Mouse (Mus musculus): ENCODE measurements at regions not wholly inside any gene's neighbourhood (a gene's known extent, or its start where the extent isn't known, plus 50 kb on each side); places are given as distances from the start of the nearest gene placed in this dataset.

DNA sequence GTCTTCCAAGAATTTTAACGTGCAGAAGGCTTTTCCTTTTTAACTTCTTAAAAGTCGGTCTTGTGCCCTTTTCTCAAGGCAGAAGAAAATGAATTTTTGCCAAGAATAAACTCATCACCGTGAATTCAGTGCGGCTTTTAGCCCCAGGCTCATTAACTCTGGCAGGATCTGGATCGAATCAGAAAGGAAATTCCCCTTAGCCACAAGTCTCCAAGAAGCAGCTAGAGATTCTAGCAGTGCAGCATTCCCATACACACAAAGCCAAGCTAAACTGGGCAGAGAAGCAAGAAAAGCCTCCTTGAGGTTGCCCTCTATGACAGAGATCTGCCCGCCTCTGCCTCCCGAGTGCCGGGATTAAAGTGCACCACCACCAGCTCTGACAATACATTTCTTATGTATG lies 81.5 kb upstream of the Hs6st1 start:
- no peak for TF ChIP-seq FLI1 (IDR thresholded peaks at IDR 0.05; ENCODE audit: low read length)
- no peak for TF ChIP-seq GATA1 (IDR thresholded peaks at IDR 0.05; ENCODE audit: borderline replicate concordance, low read length)
- Histone ChIP-seq H3K9me3 (peaks cover 46% of the 10 kb centered on the region), H3K4me3 (replicated peaks) (no peak overlapping the region), H3K36me3 (replicated peaks; ENCODE audit: low read length) (peaks cover 6% of the 10 kb centered on the region), H3K27me3 (replicated peaks) (peaks cover 15% of the 10 kb centered on the region), H3K4me1 (peaks cover 13% of the 10 kb centered on the region)

DNA sequence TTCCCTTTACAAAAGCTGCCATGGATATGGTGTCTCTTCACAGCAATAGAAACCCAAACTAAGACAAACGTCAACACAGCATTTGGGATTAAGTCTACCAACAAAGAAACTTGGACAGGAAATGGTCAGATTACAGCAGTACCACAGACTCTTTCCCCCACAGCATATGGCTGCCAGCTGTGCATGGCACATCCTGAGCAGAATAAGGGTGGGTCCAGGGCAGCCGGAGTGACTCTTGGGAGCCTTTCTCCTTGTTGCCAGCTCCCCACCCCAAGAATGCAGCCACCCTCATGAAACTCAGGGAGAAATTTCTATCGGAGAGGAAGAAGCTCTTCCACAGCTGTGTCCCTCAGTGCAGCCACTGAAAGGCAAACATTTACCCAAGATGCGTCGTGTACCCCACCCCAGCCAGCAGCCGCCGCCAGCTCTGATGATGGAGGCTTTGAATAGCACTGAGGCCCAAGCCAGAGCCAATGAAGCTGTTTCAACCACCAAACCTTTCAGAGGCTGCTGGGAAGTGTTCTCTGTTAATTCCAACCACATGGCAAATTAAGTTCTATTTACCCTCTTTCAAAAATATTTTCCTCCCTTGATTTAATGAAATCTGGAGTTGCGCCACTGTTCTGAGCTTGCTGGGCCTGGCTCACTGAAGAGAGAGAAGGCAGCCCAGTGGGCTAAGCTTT lies 75.8 kb upstream of the Hs6st1 start:
- Histone ChIP-seq H3K4me1 (peaks cover 38% of the 10 kb centered on the region), H3K36me3 (replicated peaks; ENCODE audit: low read length) (peaks cover 6% of the 10 kb centered on the region), H3K9me3 (peaks cover 48% of the 10 kb centered on the region), H3K4me3 (replicated peaks) (no peak overlapping the region), H3K27me3 (replicated peaks) (peaks cover 24% of the 10 kb centered on the region)
- TF ChIP-seq FLI1 (IDR thresholded peaks at IDR 0.05; ENCODE audit: low read length) (no peak), GATA1 (IDR thresholded peaks at IDR 0.05; ENCODE audit: borderline replicate concordance, low read length) (no peak)

DNA sequence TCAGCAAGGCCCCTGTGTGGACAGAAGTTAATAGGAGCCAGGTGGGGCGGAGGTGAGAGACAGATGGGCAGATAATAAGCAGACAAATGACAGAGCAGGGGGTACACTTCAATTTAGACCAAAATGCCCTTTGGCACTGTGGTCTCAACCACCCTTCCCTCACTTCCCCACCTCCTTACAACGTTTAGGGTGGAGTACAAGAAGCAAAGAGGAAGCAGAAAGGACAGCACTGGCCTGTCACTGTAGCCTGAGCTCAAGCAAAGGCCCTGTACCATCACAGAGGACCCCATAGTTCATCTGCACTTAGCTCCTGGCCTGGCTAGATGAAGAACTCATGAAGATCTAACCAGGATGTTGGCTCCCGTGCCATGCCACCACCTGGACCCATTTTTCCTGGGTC lies 75.3 kb upstream of the Hs6st1 start:
- Histone ChIP-seq H3K27me3 (replicated peaks) (peaks cover 24% of the 10 kb centered on the region), H3K4me1 (peaks cover 38% of the 10 kb centered on the region), H3K36me3 (replicated peaks; ENCODE audit: low read length) (peaks cover 6% of the 10 kb centered on the region), H3K9me3 (peaks cover 46% of the 10 kb centered on the region), H3K4me3 (replicated peaks) (no peak overlapping the region)
- TF ChIP-seq FLI1 (IDR thresholded peaks at IDR 0.05; ENCODE audit: low read length) = no peak
- TF ChIP-seq GATA1 (IDR thresholded peaks at IDR 0.05; ENCODE audit: borderline replicate concordance, low read length) = no peak

DNA sequence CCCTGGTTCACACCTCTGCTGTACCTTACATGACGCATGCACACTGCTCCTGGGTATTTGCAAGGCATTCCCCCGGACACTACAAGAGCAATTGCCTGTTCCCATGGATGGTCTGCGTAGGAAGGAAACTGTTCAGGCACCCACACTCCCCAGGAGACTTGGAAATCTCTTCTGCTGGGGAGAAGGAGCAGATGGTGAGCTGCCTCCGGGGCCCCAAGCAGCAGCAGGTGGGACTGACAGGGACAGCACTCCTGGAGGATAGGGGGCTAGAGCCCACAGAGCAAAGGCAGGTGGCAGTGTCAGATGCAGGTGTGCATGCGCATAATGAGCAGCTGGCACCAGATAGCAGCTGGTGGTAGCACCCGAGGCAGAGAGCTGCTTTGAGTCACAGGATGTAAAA lies 72.5 kb upstream of the Hs6st1 start:
- H3K4me1 ChIP-seq = peaks cover 43% of the 10 kb centered on the region
- H3K36me3 ChIP-seq (replicated peaks; ENCODE audit: low read length) = no peaks in the 10 kb centered on the region
- H3K9me3 ChIP-seq = peaks cover 34% of the 10 kb centered on the region
- H3K4me3 ChIP-seq (replicated peaks) = peak overlapping the region; percentile 7
- peaks cover 36% of the 10 kb centered on the region for H3K27me3 ChIP-seq (replicated peaks)
- TF ChIP-seq GATA1 (IDR thresholded peaks at IDR 0.05; ENCODE audit: borderline replicate concordance, low read length) (no peak), FLI1 (IDR thresholded peaks at IDR 0.05; ENCODE audit: low read length) (no peak)

DNA sequence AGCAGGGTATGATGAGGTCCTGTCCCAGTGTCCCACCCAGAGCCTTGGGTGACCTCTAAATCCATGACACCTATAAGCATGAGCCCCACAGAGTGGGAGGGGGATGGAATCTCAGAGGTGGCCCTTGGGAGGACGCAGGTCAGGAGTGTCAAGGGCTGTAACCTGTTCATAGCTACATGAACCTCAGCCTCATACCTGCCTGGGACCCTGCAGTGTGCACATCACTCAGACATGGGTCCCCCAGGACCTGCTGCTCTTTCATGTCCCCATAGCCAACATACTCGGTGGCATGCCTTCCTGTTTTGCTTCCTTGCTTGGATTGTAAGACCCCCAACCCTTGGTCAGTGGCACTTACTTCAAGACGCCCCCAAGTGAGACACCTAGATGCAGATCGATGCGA lies 66.9 kb upstream of the Hs6st1 start:
- H3K36me3 ChIP-seq (replicated peaks; ENCODE audit: low read length) = peaks cover 3% of the 10 kb centered on the region
- H3K4me1 ChIP-seq = peaks cover 10% of the 10 kb centered on the region; the same call in 1 of the 2 replicates
- no peak for TF ChIP-seq FLI1 (IDR thresholded peaks at IDR 0.05; ENCODE audit: low read length)
- TF ChIP-seq GATA1 (IDR thresholded peaks at IDR 0.05; ENCODE audit: borderline replicate concordance, low read length) = no peak
- peaks cover 36% of the 10 kb centered on the region for H3K9me3 ChIP-seq
- H3K27me3 ChIP-seq (replicated peaks) = peaks cover 43% of the 10 kb centered on the region
- H3K4me3 ChIP-seq (replicated peaks) = peak overlapping the region; percentile 10

DNA sequence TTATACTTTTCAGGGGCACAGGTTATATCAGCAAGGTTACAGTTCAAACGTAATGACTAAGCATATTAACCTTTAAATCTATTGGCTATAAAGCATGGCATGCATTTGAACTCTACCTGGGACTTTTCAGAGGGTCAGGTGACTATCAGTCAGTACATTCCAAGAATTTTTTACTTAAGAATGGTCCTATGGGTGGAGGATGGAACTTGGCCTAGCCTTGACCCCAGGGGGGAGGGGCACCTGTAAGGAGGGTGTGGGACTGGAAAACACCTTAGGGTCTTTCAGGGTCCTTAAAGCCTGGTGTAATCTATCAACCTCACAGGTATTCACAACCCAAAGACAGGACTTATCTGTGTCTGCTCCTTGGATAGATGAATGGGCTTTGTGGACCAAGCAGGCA lies 66.4 kb upstream of the Hs6st1 start:
- Histone ChIP-seq H3K4me3 (replicated peaks) (no peak overlapping the region), H3K4me1 (peaks cover 10% of the 10 kb centered on the region; the same call in 1 of the 2 replicates), H3K9me3 (peaks cover 34% of the 10 kb centered on the region), H3K27me3 (replicated peaks) (peaks cover 41% of the 10 kb centered on the region), H3K36me3 (replicated peaks; ENCODE audit: low read length) (peaks cover 3% of the 10 kb centered on the region)
- no peak for TF ChIP-seq GATA1 (IDR thresholded peaks at IDR 0.05; ENCODE audit: borderline replicate concordance, low read length)
- TF ChIP-seq FLI1 (IDR thresholded peaks at IDR 0.05; ENCODE audit: low read length) = no peak

DNA sequence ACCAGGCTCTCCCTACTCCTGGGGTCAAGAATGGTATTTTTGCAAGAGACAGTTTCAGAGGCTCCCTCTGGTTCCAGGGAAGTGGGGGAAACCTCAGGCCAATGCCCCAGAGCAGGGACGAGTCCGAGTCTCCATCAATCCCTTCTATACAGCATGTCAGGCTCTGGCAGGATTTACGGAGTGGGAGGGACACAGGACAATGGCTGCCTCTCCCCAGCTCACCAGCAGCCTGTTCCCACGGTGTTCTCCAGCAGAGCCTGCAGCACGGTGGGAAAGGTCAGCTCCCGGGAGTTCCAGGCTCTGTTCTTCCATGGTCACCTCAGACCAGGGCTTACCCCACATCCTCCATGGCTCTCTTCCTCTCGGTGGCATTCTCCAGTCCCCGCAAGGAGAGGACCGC lies 64.6 kb upstream of the Hs6st1 start:
- H3K4me1 ChIP-seq = peaks cover 10% of the 10 kb centered on the region; the same call in 1 of the 2 replicates
- no peak overlapping the region for H3K4me3 ChIP-seq (replicated peaks)
- H3K27me3 ChIP-seq (replicated peaks) = peaks cover 35% of the 10 kb centered on the region
- H3K9me3 ChIP-seq = peaks cover 32% of the 10 kb centered on the region
- TF ChIP-seq FLI1 (IDR thresholded peaks at IDR 0.05; ENCODE audit: low read length) = no peak
- no peak for TF ChIP-seq GATA1 (IDR thresholded peaks at IDR 0.05; ENCODE audit: borderline replicate concordance, low read length)
- H3K36me3 ChIP-seq (replicated peaks; ENCODE audit: low read length) = peaks cover 3% of the 10 kb centered on the region

DNA sequence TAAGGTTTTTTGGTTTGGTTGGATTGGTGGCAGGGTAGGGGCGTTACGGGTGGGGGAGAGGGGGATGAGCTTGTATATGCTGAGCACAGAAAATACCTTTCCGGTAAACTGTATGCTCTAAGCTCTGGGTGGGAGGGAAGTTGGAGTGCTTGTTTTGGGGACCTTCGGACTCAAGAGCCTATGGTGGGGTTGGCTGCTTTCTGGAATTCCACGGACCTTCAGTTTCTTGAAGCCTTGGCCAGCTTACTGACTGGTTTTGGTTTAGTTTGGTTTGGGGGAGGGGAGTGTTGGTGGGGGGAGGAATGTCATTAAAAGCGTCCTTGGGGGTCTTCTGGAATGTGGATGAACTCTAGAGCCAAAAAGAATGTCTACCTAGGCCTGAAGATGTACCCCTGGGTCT lies 59.6 kb upstream of the Hs6st1 start:
- H3K4me1 ChIP-seq = peaks cover 2% of the 10 kb centered on the region; the same call in 1 of the 2 replicates
- no peak for TF ChIP-seq FLI1 (IDR thresholded peaks at IDR 0.05; ENCODE audit: low read length)
- no peak for TF ChIP-seq GATA1 (IDR thresholded peaks at IDR 0.05; ENCODE audit: borderline replicate concordance, low read length)
- peaks cover 10% of the 10 kb centered on the region for H3K27me3 ChIP-seq (replicated peaks)
- peaks cover 9% of the 10 kb centered on the region; the same call in 1 of the 2 replicates for H3K9me3 ChIP-seq
- no peaks in the 10 kb centered on the region for H3K36me3 ChIP-seq (replicated peaks; ENCODE audit: low read length)
- no peak overlapping the region for H3K4me3 ChIP-seq (replicated peaks)

DNA sequence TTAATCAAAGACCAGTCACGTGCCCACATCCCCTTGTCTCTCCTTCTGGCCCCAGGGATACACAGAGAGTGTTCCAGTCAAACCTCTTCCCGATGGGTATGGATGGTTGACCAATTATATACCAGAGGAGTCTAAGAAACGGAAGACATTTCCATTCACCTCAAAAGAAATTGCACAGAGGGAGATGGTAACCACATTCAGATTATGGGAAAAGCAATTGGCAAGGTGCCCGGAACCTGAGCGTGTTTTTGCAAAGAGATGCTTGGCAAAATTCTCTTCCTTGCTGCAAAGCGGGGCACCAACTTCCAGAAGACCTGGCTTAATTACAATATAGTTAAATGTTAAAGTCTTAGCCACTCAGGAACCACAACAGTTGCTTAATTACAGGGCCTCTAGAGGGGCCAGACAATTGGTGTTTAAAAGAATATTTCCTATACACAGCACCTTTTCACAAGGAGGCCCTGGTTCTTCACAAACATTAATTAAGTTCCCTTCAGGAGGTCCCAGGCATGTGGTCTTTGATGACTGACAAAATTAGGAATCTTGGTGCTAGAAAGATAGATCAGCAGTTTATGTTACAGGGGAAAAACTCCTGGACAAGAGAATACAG lies 59.1 kb upstream of the Hs6st1 start:
- peaks cover 9% of the 10 kb centered on the region; the same call in 1 of the 2 replicates for H3K9me3 ChIP-seq
- no peak overlapping the region for H3K4me3 ChIP-seq (replicated peaks)
- no peaks in the 10 kb centered on the region for H3K4me1 ChIP-seq
- no peaks in the 10 kb centered on the region for H3K36me3 ChIP-seq (replicated peaks; ENCODE audit: low read length)
- peaks cover 12% of the 10 kb centered on the region for H3K27me3 ChIP-seq (replicated peaks)
- TF ChIP-seq FLI1 (IDR thresholded peaks at IDR 0.05; ENCODE audit: low read length) = no peak
- TF ChIP-seq GATA1 (IDR thresholded peaks at IDR 0.05; ENCODE audit: borderline replicate concordance, low read length) = no peak

DNA sequence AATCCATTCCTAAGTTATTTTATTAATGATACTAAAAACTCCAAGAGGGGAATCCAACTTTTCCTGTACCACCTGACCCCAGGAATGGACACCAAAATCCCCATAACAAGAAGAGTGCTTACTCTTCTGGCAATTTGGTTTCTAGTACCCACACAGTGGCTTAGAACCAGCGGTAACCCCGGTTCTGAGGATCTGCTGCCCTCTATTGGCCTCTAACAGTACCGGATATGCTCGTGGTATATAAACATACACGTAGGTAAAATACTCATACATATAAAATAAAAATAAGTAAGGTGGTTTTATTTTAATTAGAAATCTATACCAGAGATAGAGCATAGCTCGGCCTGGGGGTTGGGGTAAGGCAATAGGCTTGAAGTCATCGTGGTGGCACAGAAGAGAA lies 58.0 kb upstream of the Hs6st1 start:
- Histone ChIP-seq H3K27me3 (replicated peaks) (peaks cover 7% of the 10 kb centered on the region), H3K4me3 (replicated peaks) (no peak overlapping the region), H3K36me3 (replicated peaks; ENCODE audit: low read length) (no peaks in the 10 kb centered on the region), H3K4me1 (no peaks in the 10 kb centered on the region), H3K9me3 (0 out of 2 replicates have a peak, but pooled peaks cover 3% of the 10 kb centered on the region)
- TF ChIP-seq FLI1 (IDR thresholded peaks at IDR 0.05; ENCODE audit: low read length) (no peak), GATA1 (IDR thresholded peaks at IDR 0.05; ENCODE audit: borderline replicate concordance, low read length) (no peak)

All from megakaryocyte, embryonic 14.5 days (primary cell).